Mouse (Mus musculus) lung, adult 18-20 months (tissue): ENCODE results near the gene Rpl7l1.
"Not testable (repeated sequence)": the region's sequence is repeated elsewhere in the genome, so short reads cannot be mapped to it uniquely, and the experiment has no call there.

ENCODE experiments used
- DNase-seq, 2 experiments: peaks; one replicate each; pipeline ENCODE4 v3.0.0; 2022; ENCODE audit warnings: mixed read lengths in 2 of 2

The Rpl7l1 gene

GRCm38 (mm10) chr17:46782341-46783221, at the start of gene Rpl7l1:
Rpl7l1 (minus strand) TSS chr17:46782672.
- peak; percentile 92 to 93 for DNase-seq

- no peak for DNase-seq
Measured at GRCm38 (mm10) chr17:46829856-46830535, 47.5 kb upstream of the Rpl7l1 start.

GRCm38 (mm10) chr17:46828935-46829334, 46.5 kb upstream of the Rpl7l1 start:
- no peak for DNase-seq

- DNase-seq = no peak
Measured at GRCm38 (mm10) chr17:46823091-46823490, 40.6 kb upstream of the Rpl7l1 start.

GRCm38 (mm10) chr17:46820628-46821027, 38.2 kb upstream of the Rpl7l1 start:
- DNase-seq = no peak

GRCm38 (mm10) chr17:46817734-46818158, 35.3 kb upstream of the Rpl7l1 start:
- no peak for DNase-seq

- DNase-seq = no peak
Measured at GRCm38 (mm10) chr17:46816306-46816705, 33.8 kb upstream of the Rpl7l1 start.

- DNase-seq = no peak
Measured at GRCm38 (mm10) chr17:46814497-46814896, 32.0 kb upstream of the Rpl7l1 start.

GRCm38 (mm10) chr17:46813637-46814036, 31.2 kb upstream of the Rpl7l1 start:
- DNase-seq = no peak

GRCm38 (mm10) chr17:46812442-46812841, 30.0 kb upstream of the Rpl7l1 start:
- DNase-seq = no peak

- no peak for DNase-seq
Measured at GRCm38 (mm10) chr17:46810672-46811071, 28.2 kb upstream of the Rpl7l1 start.

- DNase-seq = no peak
Measured at GRCm38 (mm10) chr17:46809131-46809830, 26.8 kb upstream of the Rpl7l1 start.

- no peak for DNase-seq
Measured at GRCm38 (mm10) chr17:46808376-46808775, 25.9 kb upstream of the Rpl7l1 start.

- no peak for DNase-seq
Measured at GRCm38 (mm10) chr17:46801761-46802160, 19.3 kb upstream of the Rpl7l1 start.

GRCm38 (mm10) chr17:46799680-46800079, 17.2 kb upstream of the Rpl7l1 start:
- no peak for DNase-seq

- no peak for DNase-seq
Measured at GRCm38 (mm10) chr17:46797386-46797785, 14.9 kb upstream of the Rpl7l1 start.

- no peak for DNase-seq
Measured at GRCm38 (mm10) chr17:46796743-46797142, 14.3 kb upstream of the Rpl7l1 start.

- no peak for DNase-seq
Measured at GRCm38 (mm10) chr17:46792963-46793362, 10.5 kb upstream of the Rpl7l1 start.

GRCm38 (mm10) chr17:46787974-46788373, 5.5 kb upstream of the Rpl7l1 start:
- not testable (repeated sequence) for DNase-seq

GRCm38 (mm10) chr17:46786952-46787351, 4.5 kb upstream of the Rpl7l1 start:
- DNase-seq = no peak

GRCm38 (mm10) chr17:46783222-46783565, 722 bp upstream of the Rpl7l1 start:
- no peak for DNase-seq

GRCm38 (mm10) chr17:46781876-46782275, 596 bp downstream of the Rpl7l1 start:
- no peak for DNase-seq

- no peak for DNase-seq
Measured at GRCm38 (mm10) chr17:46776087-46776486, 6.4 kb downstream of the Rpl7l1 start.
